Mouse (Mus musculus): ENCODE results near the gene Gpc6.
A peak's percentile ranks its signal among the peaks of the same experiment; 100 is the strongest.

Gpc6 gene

GRCm38 (mm10) chr14:116947461-116947860, 22.3 kb downstream of the Gpc6 start:
- no peak for DNase-seq (ENCODE audit: inconsistent age in 2 of 2, low spot score in 1 of 2)

- DNase-seq (ENCODE audit: inconsistent age in 2 of 2, low spot score in 1 of 2): no peak
Observed at GRCm38 (mm10) chr14:116947939-116948591, 22.9 kb downstream of the Gpc6 start.

GRCm38 (mm10) chr14:116957154-116957553, 32.0 kb downstream of the Gpc6 start:
- no peak for DNase-seq (ENCODE audit: inconsistent age in 2 of 2, low spot score in 1 of 2)

GRCm38 (mm10) chr14:116964837-116965236, 39.7 kb downstream of the Gpc6 start:
- no peak for DNase-seq (ENCODE audit: inconsistent age in 2 of 2, low spot score in 1 of 2)

- DNase-seq (ENCODE audit: inconsistent age in 2 of 2, low spot score in 1 of 2): no peak
Observed at GRCm38 (mm10) chr14:116974708-116975107, 49.6 kb downstream of the Gpc6 start.

- DNase-seq (ENCODE audit: inconsistent age in 2 of 2, low spot score in 1 of 2): peak in 1 of 2 experiments; percentile 20
Observed at GRCm38 (mm10) chr14:116975224-116975623, 50.1 kb downstream of the Gpc6 start.

- DNase-seq (ENCODE audit: inconsistent age in 2 of 2, low spot score in 1 of 2): no peak
Observed at GRCm38 (mm10) chr14:116977259-116977658, 52.1 kb downstream of the Gpc6 start.

GRCm38 (mm10) chr14:116979714-116980382, 54.7 kb downstream of the Gpc6 start:
- no peak for DNase-seq (ENCODE audit: inconsistent age in 2 of 2, low spot score in 1 of 2)

GRCm38 (mm10) chr14:116981711-116982110, 56.6 kb downstream of the Gpc6 start:
- DNase-seq (ENCODE audit: inconsistent age in 2 of 2, low spot score in 1 of 2): no peak

- DNase-seq (ENCODE audit: inconsistent age in 2 of 2, low spot score in 1 of 2): no peak
Observed at GRCm38 (mm10) chr14:116987341-116987740, 62.2 kb downstream of the Gpc6 start.

GRCm38 (mm10) chr14:117000376-117000775, 75.3 kb downstream of the Gpc6 start:
- no peak for DNase-seq (ENCODE audit: inconsistent age in 2 of 2, low spot score in 1 of 2)

- no peak for DNase-seq (ENCODE audit: inconsistent age in 2 of 2, low spot score in 1 of 2)
Observed at GRCm38 (mm10) chr14:117002313-117002712, 77.2 kb downstream of the Gpc6 start.

- no peak for DNase-seq (ENCODE audit: inconsistent age in 2 of 2, low spot score in 1 of 2)
Observed at GRCm38 (mm10) chr14:117008781-117009180, 83.7 kb downstream of the Gpc6 start.

- no peak for DNase-seq (ENCODE audit: inconsistent age in 2 of 2, low spot score in 1 of 2)
Observed at GRCm38 (mm10) chr14:117012969-117013368, 87.9 kb downstream of the Gpc6 start.

GRCm38 (mm10) chr14:117013554-117014117, 88.5 kb downstream of the Gpc6 start:
- DNase-seq (ENCODE audit: inconsistent age in 2 of 2, low spot score in 1 of 2): no peak

GRCm38 (mm10) chr14:117015333-117015922, 90.3 kb downstream of the Gpc6 start:
- no peak for DNase-seq (ENCODE audit: inconsistent age in 2 of 2, low spot score in 1 of 2)

GRCm38 (mm10) chr14:117022180-117022799, 97.2 kb downstream of the Gpc6 start:
- no peak for DNase-seq (ENCODE audit: inconsistent age in 2 of 2, low spot score in 1 of 2)

GRCm38 (mm10) chr14:117034146-117034545, 109.0 kb downstream of the Gpc6 start:
- no peak for DNase-seq (ENCODE audit: inconsistent age in 2 of 2, low spot score in 1 of 2)

- DNase-seq (ENCODE audit: inconsistent age in 2 of 2, low spot score in 1 of 2): no peak
Observed at GRCm38 (mm10) chr14:117041017-117041416, 115.9 kb downstream of the Gpc6 start.

GRCm38 (mm10) chr14:117048951-117049350, 123.8 kb downstream of the Gpc6 start:
- DNase-seq (ENCODE audit: inconsistent age in 2 of 2, low spot score in 1 of 2): no peak

- DNase-seq (ENCODE audit: inconsistent age in 2 of 2, low spot score in 1 of 2): no peak
Observed at GRCm38 (mm10) chr14:117050877-117051276, 125.8 kb downstream of the Gpc6 start.

GRCm38 (mm10) chr14:117053361-117053760, 128.2 kb downstream of the Gpc6 start:
- DNase-seq (ENCODE audit: inconsistent age in 2 of 2, low spot score in 1 of 2): no peak
